Mouse (Mus musculus) limb, embryonic 11.5 days (tissue): ENCODE measurements around the gene Ccpg1. TPM values are rescaled to one million over a fixed set of nuclear protein-coding genes. Genes with fewer than 3 reads are reported as not detected.

ENCODE experiments used
- ATAC-seq: fragments of 200-750 bp; cut with Nextera tagmentation; 2 replicates; pipeline ENCODE4 v1.8.0; 2017; ENCODE audit warnings: low read depth; ENCODE audit not compliant: insufficient number of reproducible peaks, low FRiP score, low TSS enrichment
- DNase-seq: peaks from one replicate; pipeline ENCODE4 v3.0.0-alpha.2; 2015; ENCODE audit warnings: low spot score
- H3K27ac ChIP-seq: fragments of 300-500 bp; sonication (generic); replicated peaks from 2 replicates; pipeline ENCODE4 v1.5.1; 2014; ENCODE audit warnings: low read depth, mild to moderate bottlenecking, low read length
- H3K27me3 ChIP-seq: fragments of 300-500 bp; sonication (generic); 2 replicates; pipeline ENCODE4 v1.6.1; 2014; ENCODE audit warnings: mild to moderate bottlenecking, low read length, mixed read lengths; ENCODE audit not compliant: control insufficient read depth, insufficient read depth
- H3K36me3 ChIP-seq: fragments of 300-500 bp; sonication (generic); 2 replicates; pipeline ENCODE4 v1.6.1; 2014; ENCODE audit warnings: mild to moderate bottlenecking, low read length, moderate library complexity, mixed read lengths; ENCODE audit not compliant: control insufficient read depth, insufficient read depth
- H3K4me1 ChIP-seq: fragments of 300-500 bp; sonication (generic); 2 replicates; pipeline ENCODE4 v1.6.1; 2014; ENCODE audit warnings: low read length, mixed read lengths; ENCODE audit not compliant: control insufficient read depth, insufficient read depth
- H3K4me2 ChIP-seq: fragments of 300-500 bp; sonication (generic); 2 replicates; pipeline ENCODE4 v1.6.1; 2014; ENCODE audit warnings: low read depth, mild to moderate bottlenecking, moderate library complexity; ENCODE audit not compliant: severe bottlenecking
- H3K4me3 ChIP-seq: fragments of 300-500 bp; sonication (generic); 2 replicates; pipeline ENCODE4 v1.5.1; 2014; ENCODE audit warnings: low read depth, low read length
- H3K9ac ChIP-seq: fragments of 300-500 bp; sonication (generic); 2 replicates; pipeline ENCODE4 v1.6.1; 2014; ENCODE audit warnings: mild to moderate bottlenecking, low read length
- H3K9me3 ChIP-seq: fragments of 300-500 bp; sonication (generic); 2 replicates; pipeline ENCODE4 v1.6.1; 2016; ENCODE audit warnings: low read length; ENCODE audit not compliant: control insufficient read depth
- WGBS: fragments of 180-500 bp; shearing (Covaris S2); extraction: QIAGEN DNeasy Blood & Tissue Kit; methylation state at CpG from one replicate; pipeline ENCODE4 v1.1.7; 2014; 5-methylcytosine and 5-hydroxymethylcytosine counted together
- polyA plus RNA-seq: library from polyadenylated mRNA; unstranded; fragments of >200 nt; fragmentation: Nextera tagmentation; extraction: Ambion mirVana; gene quantifications from 2 replicates; pipeline ENCODE4 v1.2.1, GENCODE M21; 2014

Gene Ccpg1
- polyA plus RNA-seq, 1 experiment from 2014 or later = 15.8 TPM

- Histone ChIP-seq H3K36me3 (no peaks in the 10 kb centered on the region), H3K27ac (no peak overlapping the region), H3K27me3 (no peaks in the 10 kb centered on the region), H3K4me2 (no peak overlapping the region), H3K9me3 (no peaks in the 10 kb centered on the region), H3K4me3 (no peak overlapping the region), H3K4me1 (no peaks in the 10 kb centered on the region), H3K9ac (no peak overlapping the region)
- DNase-seq (no peak), ATAC-seq (no peak)
- WGBS = 92% methylated on average over 1 of the region's 1 CpGs
These were observed 10.0 kb upstream of the Ccpg1 start for GRCm38 (mm10) chr9:72975242-72975641.

DNA sequence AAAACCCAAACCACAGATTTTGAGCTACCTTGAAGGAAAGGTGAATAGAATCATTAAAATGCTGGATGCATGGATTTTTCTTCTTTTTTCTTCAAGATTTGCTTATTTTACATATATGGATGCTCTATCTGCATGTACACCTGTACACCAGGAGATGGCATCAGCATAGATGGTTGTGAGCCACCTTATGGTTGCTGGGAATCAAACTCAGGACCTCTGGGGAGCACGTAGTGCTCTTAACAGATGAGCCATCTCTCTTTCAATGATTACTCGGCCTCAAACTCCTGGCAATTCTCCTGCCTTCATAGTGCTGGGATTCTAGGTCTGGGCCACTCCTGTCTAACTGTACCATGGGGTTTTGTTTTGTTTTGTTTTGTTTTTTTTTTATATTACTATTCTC is 2.2 kb upstream of the Ccpg1 start:
- 0 out of 2 replicates have a peak, but pooled peaks cover 4% of the 10 kb centered on the region for H3K4me1 ChIP-seq
- H3K27me3 ChIP-seq = no peaks in the 10 kb centered on the region
- WGBS = 77% methylated on average over 2 of the region's 2 CpGs
- no peak overlapping the region for H3K4me3 ChIP-seq
- no peaks in the 10 kb centered on the region for H3K36me3 ChIP-seq
- ATAC-seq = no peak
- H3K4me2 ChIP-seq = no peak overlapping the region
- DNase-seq = no peak
- H3K9me3 ChIP-seq = no peaks in the 10 kb centered on the region
- H3K27ac ChIP-seq = no peak overlapping the region
- no peak overlapping the region for H3K9ac ChIP-seq

DNA sequence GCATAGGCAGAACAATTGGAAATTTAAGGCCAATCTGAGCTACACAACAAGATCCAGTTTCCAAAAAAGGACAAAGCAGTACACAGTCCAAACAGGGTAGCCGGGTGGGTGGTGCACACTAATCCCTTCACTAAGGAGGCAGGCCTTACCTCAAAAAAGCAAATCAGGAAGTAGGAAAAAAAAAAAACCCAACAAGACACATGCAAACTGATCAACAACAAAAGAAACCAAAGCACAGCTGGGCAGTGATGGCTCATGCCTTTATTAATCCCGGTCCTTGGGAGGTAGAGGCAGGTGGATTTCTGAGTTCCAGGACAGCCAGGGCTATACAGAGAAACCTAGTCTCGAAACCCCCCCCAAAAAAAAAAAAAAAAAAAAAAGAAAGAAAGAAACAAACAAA is 2.5 kb downstream of the Ccpg1 start:
- ATAC-seq (no peak), DNase-seq (no peak)
- Histone ChIP-seq H3K27me3 (no peaks in the 10 kb centered on the region), H3K4me1 (0 out of 2 replicates have a peak, but pooled peaks cover 4% of the 10 kb centered on the region), H3K27ac (no peak overlapping the region), H3K4me2 (no peak overlapping the region), H3K36me3 (no peaks in the 10 kb centered on the region), H3K9ac (no peak overlapping the region), H3K4me3 (no peak overlapping the region), H3K9me3 (no peaks in the 10 kb centered on the region)
- 70% methylated on average over 3 of the region's 3 CpGs for WGBS

DNA sequence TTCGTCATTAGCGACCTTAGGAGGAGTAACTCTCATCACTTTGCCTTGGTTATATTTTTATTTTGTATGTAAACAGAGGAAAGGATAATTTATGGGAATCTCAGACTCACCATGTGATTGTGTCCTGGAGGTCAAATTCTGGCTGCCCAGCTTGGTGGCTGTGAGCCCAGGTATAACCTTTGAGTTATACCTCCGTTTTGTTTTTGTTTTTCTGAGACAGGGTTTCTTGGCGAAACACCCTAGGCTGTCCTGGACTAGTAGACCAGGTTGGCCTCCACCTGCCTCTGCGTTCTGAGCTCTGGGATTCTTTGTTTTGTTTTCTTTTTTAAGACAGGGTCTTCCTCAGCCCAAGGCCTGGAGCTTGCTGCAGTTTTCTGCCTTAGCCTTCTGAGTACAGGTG is 3.5 kb downstream of the Ccpg1 start:
- Histone ChIP-seq H3K4me3 (no peak overlapping the region), H3K4me2 (no peak overlapping the region), H3K4me1 (0 out of 2 replicates have a peak, but pooled peaks cover 4% of the 10 kb centered on the region), H3K36me3 (no peaks in the 10 kb centered on the region), H3K27ac (no peak overlapping the region), H3K9ac (no peak overlapping the region), H3K27me3 (no peaks in the 10 kb centered on the region), H3K9me3 (no peaks in the 10 kb centered on the region)
- 87% methylated on average over 5 of the region's 5 CpGs for WGBS
- ATAC-seq (no peak), DNase-seq (no peak)

DNA sequence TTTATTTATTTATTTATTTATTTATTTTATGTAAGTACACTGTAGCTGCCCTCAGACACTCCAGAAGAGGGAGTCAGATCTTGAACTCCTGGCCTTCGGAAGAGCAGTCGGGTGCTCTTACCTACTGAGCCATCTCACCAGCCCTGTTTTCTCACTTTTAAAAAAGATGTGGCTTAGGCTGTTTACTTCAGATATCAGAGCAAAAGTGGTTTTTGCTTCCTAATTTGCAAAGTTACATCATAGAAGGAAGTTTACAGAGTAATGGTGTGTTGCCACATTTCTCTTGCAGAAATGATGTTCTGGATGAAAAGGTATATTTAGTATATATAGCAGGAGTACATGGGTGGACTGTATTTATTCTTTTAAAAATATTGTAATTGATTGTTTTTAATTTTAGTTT is 6.2 kb downstream of the Ccpg1 start:
- H3K27me3 ChIP-seq = no peaks in the 10 kb centered on the region
- no peaks in the 10 kb centered on the region for H3K4me1 ChIP-seq
- DNase-seq (no peak), ATAC-seq (no peak)
- H3K27ac ChIP-seq = no peak overlapping the region
- no peaks in the 10 kb centered on the region for H3K9me3 ChIP-seq
- H3K4me2 ChIP-seq = no peak overlapping the region
- H3K9ac ChIP-seq = no peak overlapping the region
- H3K4me3 ChIP-seq = no peak overlapping the region
- H3K36me3 ChIP-seq = no peaks in the 10 kb centered on the region
- 92% methylated on average over 2 of the region's 2 CpGs for WGBS

DNA sequence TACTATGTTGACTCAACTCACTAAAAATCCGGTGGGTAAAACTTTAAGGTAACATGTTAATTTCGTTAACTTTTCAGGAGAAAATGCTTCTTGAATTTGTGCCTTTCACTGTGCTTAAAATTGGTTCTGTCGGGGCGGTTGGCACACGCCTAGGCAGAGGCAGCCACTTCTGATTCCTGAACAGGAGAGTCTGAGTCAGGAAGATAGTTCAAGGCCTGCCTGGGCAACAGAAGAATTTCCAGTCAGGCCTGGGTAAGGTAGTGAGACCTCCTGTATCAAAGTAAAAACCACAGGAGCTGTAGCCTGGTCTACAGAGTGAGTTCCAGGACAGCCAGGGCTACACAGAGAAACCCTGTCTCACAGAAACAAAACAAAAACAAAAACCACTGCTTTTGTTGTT is 7.3 kb downstream of the Ccpg1 start:
- Histone ChIP-seq H3K27me3 (no peaks in the 10 kb centered on the region), H3K36me3 (no peaks in the 10 kb centered on the region), H3K4me3 (no peak overlapping the region), H3K4me1 (no peaks in the 10 kb centered on the region), H3K9ac (no peak overlapping the region), H3K9me3 (no peaks in the 10 kb centered on the region), H3K4me2 (no peak overlapping the region), H3K27ac (no peak overlapping the region)
- DNase-seq = no peak
- no peak for ATAC-seq
- 92% methylated on average over 5 of the region's 5 CpGs for WGBS

DNA sequence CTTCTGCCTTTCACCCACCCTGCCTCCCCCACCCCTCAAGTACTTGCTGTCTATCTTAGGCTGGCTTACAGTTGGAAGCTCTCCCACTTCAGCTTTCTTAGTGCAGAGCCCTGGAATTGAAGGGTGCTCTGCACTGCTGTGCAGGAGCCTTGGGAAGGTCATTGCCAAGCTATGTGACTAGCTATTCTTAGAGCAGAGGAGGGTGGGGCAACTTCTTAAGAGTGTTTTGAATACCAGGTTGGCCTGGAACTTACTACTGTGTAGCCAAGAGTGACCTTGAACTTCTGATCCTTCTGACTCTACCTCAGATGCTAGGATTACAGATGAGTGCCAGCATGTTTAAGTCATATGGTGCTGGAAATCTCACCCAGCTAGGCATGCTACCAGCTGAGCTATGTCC is 10.9 kb downstream of the Ccpg1 start:
- no peak for ATAC-seq
- Histone ChIP-seq H3K27ac (no peak overlapping the region), H3K4me3 (no peak overlapping the region), H3K9me3 (no peaks in the 10 kb centered on the region), H3K4me1 (no peaks in the 10 kb centered on the region), H3K4me2 (no peak overlapping the region), H3K27me3 (no peaks in the 10 kb centered on the region), H3K36me3 (no peaks in the 10 kb centered on the region), H3K9ac (no peak overlapping the region)
- no peak for DNase-seq

DNA sequence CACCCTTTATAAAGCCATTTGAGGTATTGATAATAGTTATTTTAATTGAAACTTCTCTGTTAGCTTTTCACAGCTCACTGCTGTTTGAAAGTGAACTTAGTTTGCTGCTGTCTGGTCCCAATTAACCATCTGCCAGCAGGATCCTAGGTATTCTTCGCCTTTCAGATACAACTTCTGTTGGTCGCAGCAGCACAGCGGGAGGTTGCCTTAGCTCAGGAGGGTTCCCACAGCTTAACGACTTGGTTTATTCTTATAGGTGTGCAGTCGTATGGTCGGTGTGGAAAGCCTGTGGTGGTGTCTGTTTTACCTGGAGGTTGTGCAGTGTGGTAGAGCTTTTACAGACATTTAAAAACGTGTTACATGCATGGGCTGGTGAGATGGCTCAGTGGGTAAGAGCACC is 11.6 kb downstream of the Ccpg1 start:
- Histone ChIP-seq H3K36me3 (no peaks in the 10 kb centered on the region), H3K9ac (no peak overlapping the region), H3K4me3 (no peak overlapping the region), H3K27ac (no peak overlapping the region), H3K4me2 (no peak overlapping the region), H3K27me3 (no peaks in the 10 kb centered on the region), H3K9me3 (no peaks in the 10 kb centered on the region), H3K4me1 (no peaks in the 10 kb centered on the region)
- WGBS = 55% methylated on average over 7 of the region's 7 CpGs
- DNase-seq = no peak
- ATAC-seq = no peak

DNA sequence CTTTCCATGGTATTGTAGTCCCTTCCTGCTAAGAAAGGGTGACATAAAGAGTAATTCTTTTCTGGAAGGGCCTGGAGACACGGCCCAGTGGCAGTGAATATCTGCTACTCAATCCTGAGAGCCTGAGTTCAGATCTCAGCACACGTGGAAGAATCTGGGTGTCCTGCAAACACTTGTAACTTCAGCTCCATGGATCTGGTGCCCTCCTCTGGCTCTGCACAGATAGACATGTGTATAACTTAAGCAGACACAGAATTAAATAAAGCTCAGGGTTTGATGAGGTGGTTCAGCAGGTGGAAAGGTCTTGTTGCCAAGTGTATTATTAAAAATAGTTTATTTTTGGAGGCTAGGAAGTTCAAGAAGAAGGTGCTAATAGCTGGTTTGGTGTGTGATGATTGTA is 15.3 kb downstream of the Ccpg1 start:
- DNase-seq (no peak), ATAC-seq (no peak)
- Histone ChIP-seq H3K27me3 (no peaks in the 10 kb centered on the region), H3K4me3 (no peak overlapping the region), H3K4me1 (no peaks in the 10 kb centered on the region), H3K27ac (no peak overlapping the region), H3K9ac (no peak overlapping the region), H3K36me3 (no peaks in the 10 kb centered on the region), H3K9me3 (no peaks in the 10 kb centered on the region), H3K4me2 (no peak overlapping the region)
- 64% methylated on average over 2 of the region's 2 CpGs for WGBS
